Mouse (Mus musculus): Measurements from ENCODE around the gene Cds1. TPM values are rescaled to one million over a fixed set of nuclear protein-coding genes. Genes with fewer than 3 reads are reported as not detected.
A peak's percentile ranks its signal among the peaks of the same experiment; 100 is the strongest.
"Not testable (repeated sequence)": the region's sequence is repeated elsewhere in the genome, so short reads cannot be mapped to it uniquely, and the experiment has no call there.

The Cds1 gene
- polyA plus RNA-seq, 1 experiment = not detected

DNA sequence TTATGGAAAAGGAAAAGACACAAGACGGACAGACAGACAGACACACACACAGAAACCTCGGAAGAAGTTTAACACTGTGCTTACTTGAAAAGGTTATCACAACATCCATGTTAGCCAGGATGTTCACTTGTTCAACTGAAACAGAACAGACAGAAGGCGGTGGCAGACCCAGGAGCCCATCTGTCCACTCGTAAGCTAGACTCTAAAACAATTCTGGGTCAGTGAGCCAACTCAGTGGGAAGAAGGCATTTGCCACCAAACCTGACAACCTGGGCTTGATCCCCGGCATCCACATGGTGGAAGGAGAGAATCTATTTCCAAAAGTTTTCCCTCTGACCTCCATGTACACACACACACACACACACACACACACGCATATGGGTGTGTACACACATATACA, 67.1 kb downstream of the Cds1 start:
- 96% methylated on average over 6 of the region's 6 CpGs for WGBS
- Histone ChIP-seq H3K4me3 (ENCODE audit: insufficient read depth, low read depth, low read length) (no peak overlapping the region), H3K4me1 (ENCODE audit: control insufficient read depth, insufficient read depth, low read length) (peaks cover 15% of the 10 kb centered on the region), H3K27ac (ENCODE audit: insufficient read depth, low read depth, low read length) (no peak overlapping the region)
- TF ChIP-seq CTCF (IDR thresholded peaks at IDR 0.05; ENCODE audit: insufficient read depth, low read depth, low read length) (no peak), POLR2A (IDR thresholded peaks at IDR 0.05; ENCODE audit: insufficient read depth, low read depth, low read length) (no peak)

DNA sequence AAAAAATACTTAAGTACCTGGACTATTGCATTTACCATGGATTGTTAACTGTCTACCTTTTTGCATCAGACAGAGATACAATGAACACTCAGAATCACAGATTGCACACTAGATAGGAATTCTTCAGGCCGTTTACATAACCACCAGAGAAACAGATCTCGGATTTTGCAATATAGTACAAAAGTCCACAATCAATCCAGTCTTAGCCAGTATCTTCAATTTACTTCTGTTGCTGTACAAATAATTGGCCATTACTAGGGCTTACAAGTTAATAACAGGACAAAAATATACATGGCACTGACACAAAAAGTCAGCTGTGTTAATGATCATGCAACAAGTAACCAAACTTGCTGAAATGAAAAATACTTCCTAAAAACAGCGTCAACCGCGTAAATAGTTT, 68.1 kb downstream of the Cds1 start:
- peaks cover 12% of the 10 kb centered on the region for H3K4me1 ChIP-seq (ENCODE audit: control insufficient read depth, insufficient read depth, low read length)
- TF ChIP-seq CTCF (IDR thresholded peaks at IDR 0.05; ENCODE audit: insufficient read depth, low read depth, low read length) (no peak), POLR2A (IDR thresholded peaks at IDR 0.05; ENCODE audit: insufficient read depth, low read depth, low read length) (no peak)
- H3K4me3 ChIP-seq (ENCODE audit: insufficient read depth, low read depth, low read length) = no peak overlapping the region
- H3K27ac ChIP-seq (ENCODE audit: insufficient read depth, low read depth, low read length) = no peak overlapping the region
- WGBS = 84% methylated on average over 5 of the region's 5 CpGs

DNA sequence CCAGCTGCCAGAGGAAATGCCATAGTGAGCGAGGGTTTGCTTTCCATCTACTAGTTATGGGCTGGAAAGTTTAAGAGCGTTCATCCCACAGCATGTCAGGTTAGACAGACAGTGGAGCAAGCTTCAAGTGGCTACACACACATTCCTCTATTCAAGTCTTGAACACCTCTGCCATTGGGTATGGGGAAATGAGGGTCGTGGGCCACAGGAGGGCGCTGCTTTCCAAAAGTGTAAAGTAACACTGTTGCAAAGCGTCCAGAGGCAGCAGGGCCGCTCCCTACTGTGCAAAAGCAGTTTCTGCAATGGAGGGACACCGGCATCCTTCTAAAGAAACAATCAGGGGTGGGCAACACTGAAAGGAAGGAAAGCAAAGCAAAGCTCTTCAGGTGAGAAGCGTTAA, 68.9 kb downstream of the Cds1 start:
- no peak for TF ChIP-seq POLR2A (IDR thresholded peaks at IDR 0.05; ENCODE audit: insufficient read depth, low read depth, low read length)
- no peak for TF ChIP-seq CTCF (IDR thresholded peaks at IDR 0.05; ENCODE audit: insufficient read depth, low read depth, low read length)
- WGBS = 69% methylated on average over 8 of the region's 8 CpGs
- Histone ChIP-seq H3K27ac (ENCODE audit: insufficient read depth, low read depth, low read length) (no peak overlapping the region), H3K4me1 (ENCODE audit: control insufficient read depth, insufficient read depth, low read length) (peaks cover 11% of the 10 kb centered on the region), H3K4me3 (ENCODE audit: insufficient read depth, low read depth, low read length) (no peak overlapping the region)

DNA sequence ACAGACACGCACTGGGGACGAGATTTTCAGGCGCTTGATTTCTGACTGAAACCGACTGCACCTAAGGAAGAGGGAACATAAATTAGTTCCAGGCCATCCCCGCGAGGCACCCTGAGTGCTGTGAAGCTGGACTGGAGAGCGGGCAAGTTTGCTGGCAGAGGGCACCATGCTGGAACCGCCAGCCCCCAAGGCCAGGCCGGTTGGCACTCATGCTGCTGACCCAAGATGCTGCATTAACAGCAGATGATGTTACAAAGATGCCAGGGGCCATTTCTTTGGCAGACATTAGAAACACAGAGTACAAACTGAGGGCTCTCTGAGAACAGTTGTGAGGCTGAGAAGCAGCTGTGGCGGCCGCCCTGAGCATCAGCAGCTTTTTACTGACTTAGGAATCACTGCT, 71.3 kb downstream of the Cds1 start:
- Histone ChIP-seq H3K4me1 (ENCODE audit: control insufficient read depth, insufficient read depth, low read length) (0 out of 2 replicates have a peak, but pooled peaks cover 3% of the 10 kb centered on the region), H3K27ac (ENCODE audit: insufficient read depth, low read depth, low read length) (no peak overlapping the region), H3K4me3 (ENCODE audit: insufficient read depth, low read depth, low read length) (no peak overlapping the region)
- WGBS = 94% methylated on average over 11 of the region's 11 CpGs
- no peak for TF ChIP-seq POLR2A (IDR thresholded peaks at IDR 0.05; ENCODE audit: insufficient read depth, low read depth, low read length)
- no peak for TF ChIP-seq CTCF (IDR thresholded peaks at IDR 0.05; ENCODE audit: insufficient read depth, low read depth, low read length)

DNA sequence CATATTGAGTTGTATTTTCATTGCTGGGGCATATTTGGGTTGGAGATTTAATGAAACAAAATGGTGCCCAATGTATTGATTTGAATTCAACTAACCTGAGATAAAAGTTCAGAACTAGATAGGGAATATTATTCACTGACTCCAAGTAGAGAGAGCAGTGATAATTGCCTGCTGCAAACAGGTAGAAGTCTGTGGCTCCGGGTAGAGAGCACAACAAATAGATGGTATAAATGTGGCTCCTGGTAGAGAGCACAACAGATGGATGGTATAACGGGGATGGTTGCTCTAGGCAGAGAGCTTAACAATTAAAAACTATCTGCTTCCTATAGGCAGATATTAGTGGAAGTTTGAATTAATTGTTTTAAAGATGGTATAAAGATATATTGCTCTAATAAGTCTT, 72.7 kb downstream of the Cds1 start:
- H3K27ac ChIP-seq (ENCODE audit: insufficient read depth, low read depth, low read length); H3K4me1 ChIP-seq (ENCODE audit: control insufficient read depth, insufficient read depth, low read length); H3K4me3 ChIP-seq (ENCODE audit: insufficient read depth, low read depth, low read length): not testable (repeated sequence)
- 98% methylated on average over 2 of the region's 2 CpGs for WGBS

- Histone ChIP-seq H3K4me1 (ENCODE audit: control insufficient read depth, insufficient read depth, low read length) (no peaks in the 10 kb centered on the region), H3K4me3 (ENCODE audit: insufficient read depth, low read depth, low read length) (no peak overlapping the region), H3K27ac (ENCODE audit: insufficient read depth, low read depth, low read length) (no peak overlapping the region)
- WGBS = 99% methylated on average over 5 of the region's 5 CpGs
- TF ChIP-seq POLR2A (IDR thresholded peaks at IDR 0.05; ENCODE audit: insufficient read depth, low read depth, low read length) (no peak), CTCF (IDR thresholded peaks at IDR 0.05; ENCODE audit: insufficient read depth, low read depth, low read length) (no peak)
Measured at GRCm38 (mm10) chr5:101840476-101840875, 75.5 kb downstream of the Cds1 start.

- peaks cover 31% of the 10 kb centered on the region for H3K4me1 ChIP-seq (ENCODE audit: control insufficient read depth, insufficient read depth, low read length)
Measured at GRCm38 (mm10) chr5:101845011-101845410, 80.1 kb downstream of the Cds1 start.

GRCm38 (mm10) chr5:101845930-101846329, 81.0 kb downstream of the Cds1 start:
- no peak overlapping the region for H3K4me3 ChIP-seq (ENCODE audit: insufficient read depth, low read depth, low read length)
- H3K4me1 ChIP-seq (ENCODE audit: control insufficient read depth, insufficient read depth, low read length) = peaks cover 31% of the 10 kb centered on the region
- WGBS = 77% methylated on average over 8 of the region's 8 CpGs
- no peak overlapping the region for H3K27ac ChIP-seq (ENCODE audit: insufficient read depth, low read depth, low read length)
- TF ChIP-seq POLR2A (IDR thresholded peaks at IDR 0.05; ENCODE audit: insufficient read depth, low read depth, low read length) (no peak), CTCF (IDR thresholded peaks at IDR 0.05; ENCODE audit: insufficient read depth, low read depth, low read length) (no peak)

More at GRCm38 (mm10) chr5:101845011-101845410, 80.1 kb downstream of the Cds1 start:
- no peak overlapping the region for H3K27ac ChIP-seq (ENCODE audit: insufficient read depth, low read depth, low read length)
- TF ChIP-seq CTCF (IDR thresholded peaks at IDR 0.05; ENCODE audit: insufficient read depth, low read depth, low read length) (no peak), POLR2A (IDR thresholded peaks at IDR 0.05; ENCODE audit: insufficient read depth, low read depth, low read length) (no peak)
- H3K4me3 ChIP-seq (ENCODE audit: insufficient read depth, low read depth, low read length) = no peak overlapping the region
- 92% methylated on average over 14 of the region's 14 CpGs for WGBS

GRCm38 (mm10) chr5:101847323-101847722, 82.4 kb downstream of the Cds1 start:
- Histone ChIP-seq H3K4me1 (ENCODE audit: control insufficient read depth, insufficient read depth, low read length) (peaks cover 31% of the 10 kb centered on the region), H3K27ac (ENCODE audit: insufficient read depth, low read depth, low read length) (peak overlapping the region; percentile 23), H3K4me3 (ENCODE audit: insufficient read depth, low read depth, low read length) (no peak overlapping the region)
- 81% methylated on average over 7 of the region's 7 CpGs for WGBS
- TF ChIP-seq POLR2A (IDR thresholded peaks at IDR 0.05; ENCODE audit: insufficient read depth, low read depth, low read length) (no peak), CTCF (IDR thresholded peaks at IDR 0.05; ENCODE audit: insufficient read depth, low read depth, low read length) (no peak)

DNA sequence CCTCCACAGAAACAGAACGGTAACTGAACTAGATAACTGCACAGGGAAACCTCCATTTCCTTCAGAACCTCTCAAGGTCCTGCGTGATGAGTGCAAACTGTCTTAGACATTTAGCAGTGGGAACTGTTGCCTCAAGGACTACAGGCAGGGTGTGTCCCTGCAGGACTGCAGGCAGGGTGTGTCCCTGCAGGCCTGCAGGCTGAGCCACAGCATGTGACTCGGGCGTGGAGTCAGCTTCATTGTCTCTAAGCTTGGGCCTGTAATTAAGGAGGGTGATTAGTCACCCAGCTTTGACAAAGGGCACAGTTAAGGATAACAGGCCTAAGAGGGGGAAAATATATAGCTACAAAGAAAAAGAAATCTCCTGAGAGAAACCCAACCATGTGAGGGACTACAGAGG, 82.8 kb downstream of the Cds1 start:
- H3K4me3 ChIP-seq (ENCODE audit: insufficient read depth, low read depth, low read length) = no peak overlapping the region
- WGBS = 33% methylated on average over 4 of the region's 4 CpGs
- H3K4me1 ChIP-seq (ENCODE audit: control insufficient read depth, insufficient read depth, low read length) = peaks cover 31% of the 10 kb centered on the region
- H3K27ac ChIP-seq (ENCODE audit: insufficient read depth, low read depth, low read length) = peak overlapping the region; percentile 80
- TF ChIP-seq POLR2A (IDR thresholded peaks at IDR 0.05; ENCODE audit: insufficient read depth, low read depth, low read length) = no peak
- no peak for TF ChIP-seq CTCF (IDR thresholded peaks at IDR 0.05; ENCODE audit: insufficient read depth, low read depth, low read length)
